8 mouse cellular contexts compared by ENCODE assay signal in the genomic region with DNA sequence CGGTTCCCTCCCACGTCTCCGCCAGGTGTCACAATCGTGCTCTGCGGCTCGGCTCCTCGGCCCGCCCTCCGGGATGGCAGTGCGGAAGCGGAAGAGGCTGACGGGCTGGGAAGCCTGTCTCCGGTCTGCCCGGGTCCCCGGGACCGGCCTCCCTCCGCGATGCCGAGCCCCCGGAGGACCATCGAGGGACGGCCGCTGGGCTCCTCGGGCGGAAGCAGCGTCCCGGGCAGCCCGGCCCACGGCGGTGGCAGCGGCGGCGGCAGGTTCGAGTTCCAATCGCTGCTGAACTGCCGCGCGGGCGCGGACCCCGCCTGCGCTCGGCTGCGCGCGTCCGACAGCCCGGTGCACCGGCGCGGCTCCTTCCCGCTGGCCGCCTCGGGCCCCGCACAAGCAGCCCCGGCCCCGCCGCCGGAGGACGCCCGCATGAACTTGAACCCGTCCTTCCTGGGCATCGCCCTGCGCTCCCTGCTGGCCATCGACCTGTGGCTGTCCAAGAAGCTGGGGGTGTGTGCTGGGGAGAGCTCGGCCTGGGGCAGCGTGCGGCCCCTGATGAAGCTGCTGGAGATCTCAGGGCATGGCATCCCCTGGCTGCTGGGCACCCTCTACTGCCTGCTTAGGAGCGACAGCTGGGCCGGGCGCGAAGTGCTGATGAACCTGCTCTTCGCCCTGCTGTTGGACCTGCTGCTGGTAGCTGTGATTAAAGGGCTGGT. TPM values are rescaled to one million over a fixed set of nuclear protein-coding genes. Genes with fewer than 3 reads are reported as not detected.
DNase-seq lines count a peak whose midpoint lies in the region; ATAC-seq and TF ChIP-seq lines count a peak whose summit lies in the region.

Plpp6 (plus strand) TSS at position 112 of the 710 bp plus-strand sequence.

- peak; percentile 94 for ATAC-seq in hindbrain, embryonic 16.5 days
- peak; percentile 90 for ATAC-seq in megakaryocyte, adult 5-6 weeks (ENCODE audit: poor library complexity, severe bottlenecking)

- no peaks in the 10 kb centered on the region for H3K9me3 ChIP-seq in hindbrain, embryonic 16.5 days (ENCODE audit: control insufficient read depth, low read length)

- TF ChIP-seq CTCF in gastrocnemius, adult 2 months (IDR thresholded peaks at IDR 0.05), result peak; percentile 62

- H3K4me1 ChIP-seq in hindbrain, embryonic 16.5 days (ENCODE audit: control insufficient read depth, insufficient read depth, low read depth, low read length), result peaks cover 9% of the 10 kb centered on the region

- peak within 1 kb of the TSS; percentile 95 for H3K9ac ChIP-seq in hindbrain, embryonic 16.5 days (ENCODE audit: low read depth, low read length)

- peak within 1 kb of the TSS; percentile 93 for H3K4me3 ChIP-seq in gastrocnemius, adult 2 months
- H3K4me3 ChIP-seq in hindbrain, embryonic 16.5 days (ENCODE audit: low read length), result peak within 1 kb of the TSS; percentile 87

- peak within 1 kb of the TSS; percentile 85 for H3K27ac ChIP-seq in gastrocnemius, adult 2 months
- peak within 1 kb of the TSS; percentile 87 for H3K27ac ChIP-seq in hindbrain, embryonic 16.5 days (ENCODE audit: low read depth, low read length)

- no peaks in the 10 kb centered on the region for H3K36me3 ChIP-seq in hindbrain, embryonic 16.5 days (ENCODE audit: control insufficient read depth, insufficient read depth, low read length)

- intact Hi-C loops in gastrocnemius, adult 2 months (cut with DNase I), result loop anchor here (1.0 kb wide), 1 partner anchor 391 kb away; no protein-coding TSS in a partner anchor

- H3K4me2 ChIP-seq in hindbrain, embryonic 16.5 days (ENCODE audit: low read length), result peak within 1 kb of the TSS; percentile 93

- DNase-seq in T-cell, adult 2 months (ENCODE audit: low spot score), result peak; percentile 78
- peak; percentile 84 to 90 for DNase-seq in cerebellum, postnatal 36 days
- peak; percentile 88 for DNase-seq in gastrocnemius, adult 2 months
- DNase-seq in left cerebral cortex, adult 8-10 months (ENCODE audit: low spot score in 2 of 2), result peak; percentile 66 to 75
- DNase-seq in right cerebral cortex, adult 18-20 months, result peak; percentile 90
- peak; percentile 77 for DNase-seq in urinary bladder, adult 2 months (ENCODE audit: low spot score)

- under 1% methylated on average over 53 of the region's 73 CpGs for WGBS in hindbrain, embryonic 16.5 days

- no peaks in the 10 kb centered on the region for H3K27me3 ChIP-seq in hindbrain, embryonic 16.5 days (replicated peaks; ENCODE audit: control insufficient read depth, insufficient read depth, low read length)

RNA-seq across cellular contexts. Expression of gene Plpp6, which starts in this region (rescaled TPM):
- 1 to 10 TPM; 1.8 to 1.9 TPM for total RNA-seq in gastrocnemius, adult 2 months (2021)
- 11.7 and 13.6 TPM in 2 replicates for polyA plus RNA-seq in hindbrain, embryonic 16.5 days (2015; fragmentation: Nextera tagmentation; extraction: Ambion mirVana)
- total RNA-seq in left cerebral cortex, adult 8-10 months (2022), result 10 to 100 TPM; 43.3 to 47.7 (median 45.6) TPM
- 15.6 and 16.1 TPM in 2 replicates for total RNA-seq in megakaryocyte, adult 5-6 weeks (2015)
- 6.7 and 7.2 TPM in 2 replicates for total RNA-seq in megakaryocyte, adult 5-6 weeks (2017)
- 8.3 and 10.2 TPM in 2 replicates for polyA plus RNA-seq in urinary bladder, adult 2 months (2012; rRNA removed)

Comparison
In these comparisons a context has a peak if more than half of its experiments do, and no peak if none do; other contexts are left out.
1. Peak in every context shown above with its lines: DNase-seq, ATAC-seq, H3K4me3 ChIP-seq and H3K27ac ChIP-seq.